Mouse (Mus musculus) stomach, embryonic 15.5 days (tissue): ENCODE results near the gene 6820408C15Rik. TPM values are rescaled to one million over a fixed set of nuclear protein-coding genes. Genes with fewer than 3 reads are reported as not detected.
"Not testable (repeated sequence)": the region's sequence is repeated elsewhere in the genome, so short reads cannot be mapped to it uniquely, and the experiment has no call there.

Experiments
- ATAC-seq: fragments of 200-750 bp; cut with Nextera tagmentation; 2 replicates; pipeline ENCODE4 v1.8.0; 2017; ENCODE audit warnings: low read depth, moderate number of reproducible peaks, moderate TSS enrichment; ENCODE audit not compliant: insufficient read depth, low FRiP score
- H3K27ac ChIP-seq: fragments of 300-500 bp; sonication (generic); 2 replicates; pipeline ENCODE4 v1.5.1; 2015; ENCODE audit warnings: mild to moderate bottlenecking, inconsistent platforms
- H3K27me3 ChIP-seq: fragments of 300-500 bp; sonication (generic); replicated peaks from 2 replicates; pipeline ENCODE4 v1.6.1; 2015; ENCODE audit warnings: inconsistent platforms
- H3K36me3 ChIP-seq: fragments of 300-500 bp; sonication (generic); 2 replicates; pipeline ENCODE4 v1.6.1; 2015; ENCODE audit warnings: inconsistent platforms
- H3K4me1 ChIP-seq: fragments of 300-500 bp; sonication (generic); 2 replicates; pipeline ENCODE4 v1.6.1; 2015; ENCODE audit warnings: inconsistent platforms
- H3K4me2 ChIP-seq: fragments of 300-500 bp; sonication (generic); 2 replicates; pipeline ENCODE4 v1.6.1; 2015; ENCODE audit warnings: mild to moderate bottlenecking, inconsistent platforms
- H3K4me3 ChIP-seq: fragments of 300-500 bp; sonication (generic); replicated peaks from 2 replicates; pipeline ENCODE4 v1.5.1; 2015; ENCODE audit warnings: inconsistent platforms
- H3K9ac ChIP-seq: fragments of 300-500 bp; sonication (generic); 2 replicates; pipeline ENCODE4 v1.6.1; 2015; ENCODE audit warnings: inconsistent platforms
- H3K9me3 ChIP-seq: fragments of 300-500 bp; sonication (generic); 2 replicates; pipeline ENCODE4 v1.6.1; 2016; ENCODE audit warnings: inconsistent platforms
- WGBS: fragments of 180-500 bp; shearing (Covaris S2); methylation state at CpG from one replicate; pipeline ENCODE4 v1.1.7; 2015; 5-methylcytosine and 5-hydroxymethylcytosine counted together
- polyA plus RNA-seq: library from polyadenylated mRNA; unstranded; fragments of >200 nt; fragmentation: Nextera tagmentation; extraction: Ambion mirVana; gene quantifications from 2 replicates; pipeline ENCODE4 v1.2.1, GENCODE M21; 2015

6820408C15Rik gene
- polyA plus RNA-seq, 1 experiment from 2014 or later, result 0.85 TPM

- Histone ChIP-seq H3K9me3 (no peaks in the 10 kb centered on the region), H3K36me3 (no peaks in the 10 kb centered on the region), H3K27me3 (no peaks in the 10 kb centered on the region), H3K4me3 (peak overlapping the region; percentile 72), H3K9ac (peak overlapping the region; percentile 83; the same call in 1 of the 2 replicates), H3K27ac (peak overlapping the region; percentile 94), H3K4me1 (peaks cover 22% of the 10 kb centered on the region), H3K4me2 (peak overlapping the region; percentile 74)
- 6% methylated on average over 15 of the region's 15 CpGs for WGBS
- no peak for ATAC-seq
Measured at GRCm38 (mm10) chr2:152412526-152413157, 2.7 kb upstream of the 6820408C15Rik start.

- Histone ChIP-seq H3K9me3 (no peaks in the 10 kb centered on the region), H3K4me2 (peak overlapping the region; percentile 74), H3K36me3 (no peaks in the 10 kb centered on the region), H3K27ac (peak overlapping the region; percentile 96), H3K27me3 (no peaks in the 10 kb centered on the region), H3K9ac (peak overlapping the region; percentile 83), H3K4me1 (peaks cover 22% of the 10 kb centered on the region), H3K4me3 (peak overlapping the region; percentile 72)
- 2% methylated on average over 21 of the region's 21 CpGs for WGBS
- ATAC-seq, result no peak
Measured at GRCm38 (mm10) chr2:152413158-152413764, 2.1 kb upstream of the 6820408C15Rik start.

GRCm38 (mm10) chr2:152413765-152414584 is 1.4 kb upstream of the 6820408C15Rik start:
- no peaks in the 10 kb centered on the region for H3K36me3 ChIP-seq
- H3K4me3 ChIP-seq, result peak overlapping the region; percentile 72
- no peaks in the 10 kb centered on the region for H3K9me3 ChIP-seq
- peak overlapping the region; percentile 74 for H3K4me2 ChIP-seq
- no peak for ATAC-seq
- peak overlapping the region; percentile 83 for H3K9ac ChIP-seq
- no peaks in the 10 kb centered on the region for H3K27me3 ChIP-seq
- peak overlapping the region; percentile 96 for H3K27ac ChIP-seq
- under 1% methylated on average over 85 of the region's 86 CpGs for WGBS
- peaks cover 22% of the 10 kb centered on the region for H3K4me1 ChIP-seq

- no peaks in the 10 kb centered on the region for H3K27me3 ChIP-seq
- peak within 1 kb of the TSS; percentile 83 for H3K9ac ChIP-seq
- H3K4me3 ChIP-seq, result peak within 1 kb of the TSS; percentile 72
- under 1% methylated on average over 63 of the region's 65 CpGs for WGBS
- peak within 1 kb of the TSS; percentile 74 for H3K4me2 ChIP-seq
- H3K4me1 ChIP-seq, result peaks cover 22% of the 10 kb centered on the region
- H3K27ac ChIP-seq, result peak within 1 kb of the TSS; percentile 96
- no peaks in the 10 kb centered on the region for H3K9me3 ChIP-seq
- no peaks in the 10 kb centered on the region for H3K36me3 ChIP-seq
- peak; percentile 87 for ATAC-seq
Measured at GRCm38 (mm10) chr2:152414591-152415165, 709 bp upstream of the 6820408C15Rik start, which contains the start of gene Zcchc3. TSS of gene Zcchc3 (minus strand) at chr2:152415027.

GRCm38 (mm10) chr2:152415786-152416185 is 399 bp downstream of the 6820408C15Rik start:
- H3K4me1 ChIP-seq, result peaks cover 12% of the 10 kb centered on the region
- peak overlapping the region; percentile 74 for H3K4me2 ChIP-seq
- 95% methylated on average over 3 of the region's 3 CpGs for WGBS
- peak overlapping the region; percentile 72; the same call in 1 of the 2 replicates for H3K4me3 ChIP-seq
- no peak for ATAC-seq
- H3K27me3 ChIP-seq, result no peaks in the 10 kb centered on the region
- H3K27ac ChIP-seq, result peak overlapping the region; percentile 96
- no peaks in the 10 kb centered on the region for H3K36me3 ChIP-seq
- H3K9me3 ChIP-seq, result no peaks in the 10 kb centered on the region
- H3K9ac ChIP-seq, result no peak overlapping the region

- Histone ChIP-seq H3K4me1 (peaks cover 5% of the 10 kb centered on the region), H3K4me2 (peak overlapping the region; percentile 38), H3K9me3 (no peaks in the 10 kb centered on the region), H3K27me3 (no peaks in the 10 kb centered on the region), H3K9ac (no peak overlapping the region), H3K4me3 (no peak overlapping the region), H3K36me3 (no peaks in the 10 kb centered on the region), H3K27ac (no peak overlapping the region)
- 9% methylated on average over 12 of the region's 12 CpGs for WGBS
- ATAC-seq, result no peak
Measured at GRCm38 (mm10) chr2:152427493-152427892, 12.1 kb downstream of the 6820408C15Rik start.

- not testable (repeated sequence) for H3K9me3 ChIP-seq, H3K9ac ChIP-seq, H3K4me2 ChIP-seq, H3K4me1 ChIP-seq, H3K4me3 ChIP-seq, H3K36me3 ChIP-seq, ATAC-seq, H3K27ac ChIP-seq, H3K27me3 ChIP-seq
- WGBS, result 81% methylated on average over 2 of the region's 2 CpGs
Measured at GRCm38 (mm10) chr2:152428481-152428880, 13.1 kb downstream of the 6820408C15Rik start.

- no peak overlapping the region for H3K9ac ChIP-seq
- H3K9me3 ChIP-seq, result no peaks in the 10 kb centered on the region
- no peak overlapping the region for H3K4me3 ChIP-seq
- ATAC-seq, result no peak
- no peaks in the 10 kb centered on the region for H3K27me3 ChIP-seq
- no peaks in the 10 kb centered on the region for H3K36me3 ChIP-seq
- no peak overlapping the region for H3K4me2 ChIP-seq
- peaks cover 7% of the 10 kb centered on the region; the same call in 1 of the 2 replicates for H3K4me1 ChIP-seq
- WGBS, result 68% methylated on average over 7 of the region's 7 CpGs
- no peak overlapping the region for H3K27ac ChIP-seq
Measured at GRCm38 (mm10) chr2:152436405-152436901, 21.1 kb downstream of the 6820408C15Rik start.

- peaks cover 7% of the 10 kb centered on the region; the same call in 1 of the 2 replicates for H3K4me1 ChIP-seq
- H3K27ac ChIP-seq, result no peak overlapping the region
- H3K9me3 ChIP-seq, result no peaks in the 10 kb centered on the region
- no peaks in the 10 kb centered on the region for H3K27me3 ChIP-seq
- peak overlapping the region; percentile 26 for H3K4me3 ChIP-seq
- ATAC-seq, result peak; percentile 64
- peak overlapping the region; percentile 62 for H3K4me2 ChIP-seq
- no peaks in the 10 kb centered on the region for H3K36me3 ChIP-seq
- 3% methylated on average over 23 of the region's 23 CpGs for WGBS
- H3K9ac ChIP-seq, result no peak overlapping the region
Measured at GRCm38 (mm10) chr2:152436983-152437860, 21.8 kb downstream of the 6820408C15Rik start.

- no peak for ATAC-seq
- H3K27ac ChIP-seq, result no peak overlapping the region
- WGBS, result 77% methylated on average over 1 of the region's 1 CpGs
Measured at GRCm38 (mm10) chr2:152438963-152439362, 23.6 kb downstream of the 6820408C15Rik start.

GRCm38 (mm10) chr2:152439833-152440232 is 24.4 kb downstream of the 6820408C15Rik start:
- no peak overlapping the region for H3K4me2 ChIP-seq
- no peak for ATAC-seq
- no peaks in the 10 kb centered on the region for H3K36me3 ChIP-seq
- no peak overlapping the region for H3K9ac ChIP-seq
- no peaks in the 10 kb centered on the region for H3K9me3 ChIP-seq
- WGBS, result 72% methylated on average over 2 of the region's 2 CpGs
- no peak overlapping the region for H3K4me3 ChIP-seq
- H3K4me1 ChIP-seq, result peaks cover 7% of the 10 kb centered on the region; the same call in 1 of the 2 replicates
- no peaks in the 10 kb centered on the region for H3K27me3 ChIP-seq
- H3K27ac ChIP-seq, result no peak overlapping the region

More at GRCm38 (mm10) chr2:152438963-152439362, 23.6 kb downstream of the 6820408C15Rik start:
- no peak overlapping the region for H3K4me2 ChIP-seq
- H3K4me1 ChIP-seq, result peaks cover 7% of the 10 kb centered on the region; the same call in 1 of the 2 replicates
- no peak overlapping the region for H3K4me3 ChIP-seq
- H3K27me3 ChIP-seq, result no peaks in the 10 kb centered on the region
- H3K36me3 ChIP-seq, result no peaks in the 10 kb centered on the region
- H3K9ac ChIP-seq, result no peak overlapping the region
- H3K9me3 ChIP-seq, result no peaks in the 10 kb centered on the region
